Mouse (Mus musculus) small intestine, adult 2 months (tissue): ENCODE data around the gene Adssl1. TPM values are rescaled to one million over a fixed set of nuclear protein-coding genes. Genes with fewer than 3 reads are reported as not detected.

Source experiments
- H3K27ac ChIP-seq: fragments of 200-500 bp; 2 replicates; pipeline ENCODE4 v1.5.1; 2012; ENCODE audit warnings: low read depth, low read length, control low read depth, inconsistent platforms; ENCODE audit not compliant: insufficient read depth
- H3K27me3 ChIP-seq: fragments of 200-500 bp; 2 replicates; pipeline ENCODE4 v1.6.1; 2012; ENCODE audit warnings: mild to moderate bottlenecking, moderate library complexity, low read length, inconsistent platforms; ENCODE audit not compliant: control insufficient read depth, insufficient read depth
- H3K36me3 ChIP-seq: fragments of 200-500 bp; 2 replicates; pipeline ENCODE4 v1.6.1; 2012; ENCODE audit warnings: mild to moderate bottlenecking, low read length, control low read depth, inconsistent platforms; ENCODE audit not compliant: control insufficient read depth, insufficient read depth
- H3K4me1 ChIP-seq: fragments of 200-500 bp; 2 replicates; pipeline ENCODE4 v1.6.1; 2012; ENCODE audit warnings: low read length, inconsistent platforms, mixed read lengths; ENCODE audit not compliant: control insufficient read depth, insufficient read depth, insufficient read length
- H3K4me3 ChIP-seq: fragments of 200-500 bp; 2 replicates; pipeline ENCODE4 v1.5.1; 2012; ENCODE audit warnings: low read depth, mild to moderate bottlenecking, control low read depth, inconsistent platforms, low read length, moderate library complexity
- CTCF ChIP-seq: fragments of 200-500 bp; IDR thresholded peaks from 2 replicates; pipeline ENCODE4 v1.5.1; 2012; ENCODE audit warnings: low read depth, mild to moderate bottlenecking, control low read depth, inconsistent platforms, low read length, moderate library complexity, mixed read lengths; ENCODE audit not compliant: insufficient replicate concordance, insufficient read length; ENCODE audit errors: extremely low read depth
- POLR2A ChIP-seq: fragments of 200-500 bp; IDR thresholded peaks from 2 replicates; pipeline ENCODE4 v1.6.1; 2012; ENCODE audit warnings: low read depth, mild to moderate bottlenecking, control low read depth, inconsistent platforms, low read length, moderate library complexity
- WGBS: fragments of 180-500 bp; shearing (Covaris S2); methylation state at CpG from one replicate; pipeline ENCODE4 v1.1.7; 2018; 5-methylcytosine and 5-hydroxymethylcytosine counted together
- polyA plus RNA-seq: library from polyadenylated mRNA; depleted of rRNA; stranded (reverse); fragments of >200 nt; gene quantifications from 2 replicates; pipeline ENCODE4 v1.2.3, GENCODE M21; 2012

Adssl1 gene
- polyA plus RNA-seq, 1 experiment: 5.6 TPM

DNA sequence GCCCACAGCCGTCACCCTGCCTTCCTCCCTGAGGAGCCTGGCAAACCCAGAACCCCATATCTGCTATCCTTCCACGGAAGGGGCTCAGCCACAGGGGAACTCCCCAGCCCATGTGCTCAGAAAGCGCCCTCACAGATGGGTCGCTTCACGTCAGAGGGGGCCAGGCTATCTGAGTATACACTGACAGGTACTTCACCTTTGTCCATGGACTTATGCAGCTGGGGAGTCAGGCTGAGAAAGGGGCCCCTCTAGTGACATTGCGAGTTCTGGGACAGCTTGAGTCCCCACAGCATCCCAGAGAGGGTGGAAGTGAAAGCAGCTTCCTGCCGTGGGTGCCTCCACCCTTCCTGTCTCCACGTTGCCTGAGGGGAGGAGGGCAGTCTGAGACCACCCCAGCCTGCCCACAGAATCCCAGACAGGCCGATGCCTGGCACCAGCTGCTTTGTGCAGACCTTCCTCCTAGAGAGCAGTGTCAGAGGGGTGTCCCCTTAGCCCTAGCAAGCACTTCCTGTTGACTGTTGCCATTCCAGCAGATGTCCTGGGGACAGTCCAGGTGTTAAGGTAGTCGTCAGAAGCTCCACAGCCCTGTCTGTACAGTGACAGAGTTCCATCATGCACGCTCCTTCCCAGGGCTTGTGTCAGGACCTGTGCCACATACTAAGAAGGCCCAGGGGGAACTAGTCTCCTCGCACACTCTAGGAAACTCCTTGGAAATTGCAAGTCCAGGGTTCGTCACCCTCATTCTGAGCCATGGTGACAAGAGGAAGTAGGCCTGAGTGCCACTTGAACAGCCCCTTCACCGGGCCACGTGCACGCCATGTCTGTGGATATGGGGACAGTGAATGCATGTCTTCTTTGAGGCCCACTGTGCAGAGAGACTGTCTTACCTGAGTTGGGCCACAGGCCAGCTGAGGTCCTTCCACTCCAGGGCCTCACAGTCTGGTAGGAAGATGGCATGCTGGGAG lies 25.6 kb upstream of the Adssl1 start:
- H3K27ac ChIP-seq: no peak overlapping the region
- no peak for TF ChIP-seq POLR2A
- no peak for TF ChIP-seq CTCF
- no peak overlapping the region for H3K4me3 ChIP-seq
- no peaks in the 10 kb centered on the region for H3K36me3 ChIP-seq
- H3K4me1 ChIP-seq: peaks cover 21% of the 10 kb centered on the region
- WGBS: 65% methylated on average over 16 of the region's 16 CpGs
- 0 out of 2 replicates have a peak, but pooled peaks cover 3% of the 10 kb centered on the region for H3K27me3 ChIP-seq

DNA sequence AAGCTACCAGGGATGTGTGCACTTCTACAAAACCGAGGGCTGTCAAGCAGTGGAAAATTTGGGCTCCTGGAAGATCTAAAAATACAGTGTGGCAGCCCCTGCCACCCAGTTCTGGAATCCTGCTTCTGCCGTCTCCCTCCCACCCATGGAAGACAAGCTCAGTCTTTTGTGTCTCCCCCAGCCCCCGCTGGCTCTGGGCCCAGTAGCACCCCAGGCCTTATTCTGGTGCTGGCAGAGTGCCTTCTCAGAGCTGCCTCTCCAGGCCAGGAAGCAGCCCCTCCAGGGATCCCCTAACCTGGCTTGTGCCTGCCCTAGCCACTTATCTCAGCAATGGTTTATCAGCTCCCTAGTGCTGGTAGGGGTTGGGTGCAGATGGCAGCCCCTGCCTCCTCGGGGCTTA lies 24.9 kb upstream of the Adssl1 start:
- Histone ChIP-seq H3K4me1 (peaks cover 18% of the 10 kb centered on the region), H3K4me3 (no peak overlapping the region), H3K27me3 (no peaks in the 10 kb centered on the region), H3K36me3 (no peaks in the 10 kb centered on the region), H3K27ac (no peak overlapping the region)
- WGBS: 74% methylated on average over 4 of the region's 4 CpGs
- TF ChIP-seq CTCF (no peak), POLR2A (no peak)

DNA sequence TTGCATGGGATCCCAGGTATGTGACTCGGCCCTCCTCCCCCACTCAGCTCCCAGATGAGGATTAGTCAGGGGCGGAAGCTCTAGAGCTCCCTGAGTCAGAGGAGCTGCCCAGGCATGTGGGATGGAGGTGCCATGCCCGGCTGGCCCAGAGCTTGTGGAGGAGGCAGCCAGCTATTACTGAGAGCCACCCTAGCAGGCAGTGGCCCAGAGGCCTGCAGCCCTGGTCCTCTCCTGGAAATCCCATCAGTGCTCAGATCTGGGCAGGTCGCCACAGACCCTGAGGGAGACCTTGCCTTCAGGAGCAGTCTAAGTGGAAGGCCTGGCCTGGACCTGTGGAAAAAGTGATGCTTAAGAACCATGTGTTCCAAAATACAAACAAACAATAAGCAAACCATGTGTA lies 24.2 kb upstream of the Adssl1 start:
- TF ChIP-seq POLR2A (no peak), CTCF (no peak)
- no peak overlapping the region for H3K27ac ChIP-seq
- 90% methylated on average over 4 of the region's 4 CpGs for WGBS

DNA sequence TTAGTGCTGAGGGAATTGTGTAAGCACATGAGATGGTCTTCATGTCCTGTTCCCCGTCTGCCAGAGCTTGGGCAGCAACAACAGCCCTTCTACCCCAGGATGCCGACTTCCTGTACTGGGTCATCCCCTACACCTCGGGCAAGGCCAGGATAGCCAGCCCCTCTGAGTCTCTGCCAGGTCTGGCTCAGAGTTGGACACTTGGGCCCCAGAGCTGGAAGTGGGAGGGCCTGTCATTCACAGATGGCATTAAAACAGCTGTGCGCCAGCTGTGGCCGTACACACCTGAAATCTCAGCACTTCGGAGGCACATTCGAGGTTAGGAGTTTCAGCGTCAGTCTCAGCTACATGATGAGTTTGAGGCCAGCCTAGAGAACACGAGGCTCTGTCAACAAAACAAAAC lies 23.4 kb upstream of the Adssl1 start:
- no peaks in the 10 kb centered on the region for H3K27me3 ChIP-seq
- no peak overlapping the region for H3K4me3 ChIP-seq
- peaks cover 18% of the 10 kb centered on the region for H3K4me1 ChIP-seq
- H3K27ac ChIP-seq: no peak overlapping the region
- no peaks in the 10 kb centered on the region for H3K36me3 ChIP-seq
- WGBS: 66% methylated on average over 9 of the region's 9 CpGs
- TF ChIP-seq POLR2A (no peak), CTCF (no peak)

More for the DNA sequence above, 24.2 kb upstream of the Adssl1 start:
- H3K27me3 ChIP-seq: no peaks in the 10 kb centered on the region
- no peaks in the 10 kb centered on the region for H3K36me3 ChIP-seq
- peaks cover 18% of the 10 kb centered on the region for H3K4me1 ChIP-seq
- no peak overlapping the region for H3K4me3 ChIP-seq

DNA sequence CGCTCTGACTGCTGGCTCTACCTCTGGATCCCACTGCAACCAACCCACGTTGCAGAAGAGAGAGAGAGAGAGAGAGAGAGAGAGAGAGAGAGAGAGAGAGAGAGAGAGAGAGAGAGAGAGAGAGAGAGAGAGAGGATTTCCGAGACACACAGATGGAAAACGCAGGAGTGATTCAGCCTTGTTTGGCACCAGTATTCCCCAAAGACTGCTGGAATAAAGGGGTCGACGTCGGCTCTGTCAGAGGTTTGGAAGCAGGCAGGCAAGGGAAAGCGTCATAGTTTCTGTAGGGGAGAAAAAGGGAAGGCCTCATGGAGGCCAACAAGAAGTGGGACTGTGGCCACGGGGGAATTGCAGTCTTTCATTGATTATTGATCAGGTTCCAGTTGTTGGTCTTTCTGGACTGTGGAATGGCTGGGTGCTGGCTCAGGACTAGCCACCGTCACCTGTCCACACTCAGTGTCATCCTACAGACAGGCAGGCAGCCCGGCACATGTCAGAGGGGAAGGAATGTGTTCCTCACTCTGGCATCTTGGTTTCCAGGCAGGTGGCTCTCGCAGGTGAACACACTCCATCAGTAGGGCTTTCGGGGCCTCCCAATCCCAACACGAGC lies 22.8 kb upstream of the Adssl1 start:
- Histone ChIP-seq H3K27ac (no peak overlapping the region), H3K4me1 (peaks cover 18% of the 10 kb centered on the region), H3K36me3 (no peaks in the 10 kb centered on the region), H3K27me3 (no peaks in the 10 kb centered on the region), H3K4me3 (no peak overlapping the region)
- TF ChIP-seq CTCF (no peak), POLR2A (no peak)
- WGBS: 79% methylated on average over 14 of the region's 14 CpGs

DNA sequence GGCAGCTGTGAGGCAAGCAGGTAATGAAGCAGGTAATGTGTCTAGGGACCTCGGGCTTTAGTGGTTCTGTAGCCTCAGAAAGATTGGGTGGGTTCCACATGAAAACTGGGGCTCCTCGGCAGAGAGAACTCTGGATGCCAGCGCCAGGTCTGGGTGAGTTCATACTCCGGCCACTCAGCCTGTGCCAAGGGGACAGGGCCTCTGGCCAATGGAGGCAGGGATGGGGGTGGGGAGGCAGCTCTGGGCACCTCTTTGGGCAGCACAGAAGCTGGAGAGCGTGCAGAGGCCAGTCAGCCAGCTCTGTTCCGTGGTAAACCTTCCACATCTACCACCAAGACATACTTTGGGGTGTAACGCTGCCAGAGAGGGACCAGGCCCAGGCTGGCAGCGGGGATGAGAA lies 22.2 kb upstream of the Adssl1 start:
- Histone ChIP-seq H3K4me3 (no peak overlapping the region), H3K4me1 (peaks cover 18% of the 10 kb centered on the region), H3K27ac (no peak overlapping the region), H3K36me3 (no peaks in the 10 kb centered on the region), H3K27me3 (no peaks in the 10 kb centered on the region)
- WGBS: 87% methylated on average over 8 of the region's 8 CpGs
- TF ChIP-seq CTCF (no peak), POLR2A (no peak)

DNA sequence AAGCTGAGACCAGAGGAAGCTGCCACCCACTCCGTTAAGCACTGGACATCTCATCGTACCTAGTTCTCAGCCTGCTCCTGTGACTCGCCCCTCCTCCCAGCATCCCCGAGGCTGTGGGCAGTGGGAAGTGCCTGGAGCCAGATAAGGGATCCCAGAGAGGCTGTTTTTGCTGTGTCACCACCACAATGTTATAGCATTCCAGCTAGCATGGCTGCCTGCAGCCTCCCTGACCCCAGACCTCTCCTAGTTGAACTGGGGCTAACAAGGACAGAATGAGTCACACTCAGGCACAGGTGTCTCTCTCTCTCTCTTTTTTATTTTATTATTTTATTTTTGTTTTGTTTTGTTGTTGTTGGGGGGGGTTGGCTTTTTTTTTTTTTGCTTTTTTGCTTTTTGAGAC lies 20.6 kb upstream of the Adssl1 start:
- no peak overlapping the region for H3K4me3 ChIP-seq
- no peaks in the 10 kb centered on the region for H3K36me3 ChIP-seq
- no peaks in the 10 kb centered on the region for H3K27me3 ChIP-seq
- TF ChIP-seq CTCF (no peak), POLR2A (no peak)
- H3K27ac ChIP-seq: no peak overlapping the region
- WGBS: 55% methylated on average over 4 of the region's 4 CpGs
- peaks cover 6% of the 10 kb centered on the region; the same call in 1 of the 2 replicates for H3K4me1 ChIP-seq
